ENCODE assay signal across 17 mouse cellular contexts in genomic region chr12:31270361-31270760, GRCm38 (mm10). TPM values are rescaled to one million over a fixed set of nuclear protein-coding genes. Genes with fewer than 3 reads are reported as not detected.
DNase-seq lines count a peak whose midpoint lies in the region; ATAC-seq and TF ChIP-seq lines count a peak whose summit lies in the region.
"Had no signal": no experiment of that assay in that cellular context is flagged by ENCODE, and none has a peak within 500 bp of the region (broad histone marks: within the 10 kb centered on the region; RNA-seq: fewer than 3 reads in every experiment).

No protein-coding gene starts in this region.

- peaks cover 48% of the 10 kb centered on the region for H3K36me3 ChIP-seq in heart, postnatal 0 days (replicated peaks; ENCODE audit: control insufficient read depth, insufficient read depth, low read length)
- peaks cover 12% of the 10 kb centered on the region; the same call in 1 of the 2 replicates for H3K36me3 ChIP-seq in lung, postnatal 0 days (ENCODE audit: insufficient read depth, low read length)
- peaks cover 14% of the 10 kb centered on the region for H3K36me3 ChIP-seq in intestine, embryonic 16.5 days (ENCODE audit: control insufficient read depth, insufficient read depth, low read length)
- peaks cover 7% of the 10 kb centered on the region for H3K36me3 ChIP-seq in liver, embryonic 12.5 days
- H3K36me3 ChIP-seq: hindbrain, embryonic 13.5 days; liver, embryonic 15.5 days had no signal

- no peak for DNase-seq in heart, postnatal 0 days (ENCODE audit: low spot score)
- no peak for DNase-seq in heart, adult 9 months (ENCODE audit: low spot score in 2 of 2)
- no peak for DNase-seq in lung, postnatal 0 days (ENCODE audit: low spot score)
- no peak for DNase-seq in lung, postnatal 14 days
- no peak for DNase-seq in urinary bladder, postnatal 14 days (ENCODE audit: low spot score)
- DNase-seq: adrenal gland, postnatal 14 days; cerebellum, postnatal 14 days had no signal

- 80% methylated on average over 10 of the region's 10 CpGs for WGBS in heart, postnatal 0 days
- 71% methylated on average over 10 of the region's 10 CpGs for WGBS in lung, postnatal 0 days
- 78% methylated on average over 10 of the region's 10 CpGs for WGBS in intestine, embryonic 16.5 days
- 74% methylated on average over 10 of the region's 10 CpGs for WGBS in liver, embryonic 12.5 days (ENCODE audit: insufficient replicate concordance)

- H3K9ac ChIP-seq in heart, postnatal 0 days (replicated peaks; ENCODE audit: low read depth, low read length) = no peak overlapping the region
- H3K9ac ChIP-seq in lung, postnatal 0 days (replicated peaks; ENCODE audit: low read depth) = no peak overlapping the region
- peak overlapping the region; percentile 39; the same call in 1 of the 2 replicates for H3K9ac ChIP-seq in intestine, embryonic 16.5 days (ENCODE audit: low read depth, low read length)
- no peak overlapping the region for H3K9ac ChIP-seq in liver, embryonic 12.5 days
- H3K9ac ChIP-seq: hindbrain, embryonic 13.5 days; liver, embryonic 15.5 days had no signal

- TF ChIP-seq EP300 in heart, postnatal 0 days (IDR thresholded peaks at IDR 0.05; ENCODE audit: low read depth) = no peak
- no peak for TF ChIP-seq EP300 in lung, postnatal 0 days (IDR thresholded peaks at IDR 0.05)

- H3K4me2 ChIP-seq in heart, postnatal 0 days (ENCODE audit: low read depth, low read length) = 0 out of 2 replicates have a peak overlapping the region, but pooled peaks have one; percentile 15
- H3K4me2 ChIP-seq in lung, postnatal 0 days (replicated peaks; ENCODE audit: low read depth, low read length) = peak overlapping the region; percentile 32; the same call in 1 of the 2 replicates
- peak overlapping the region; percentile 27 for H3K4me2 ChIP-seq in intestine, embryonic 16.5 days (ENCODE audit: low read depth, low read length)
- H3K4me2 ChIP-seq in liver, embryonic 12.5 days = no peak overlapping the region
- H3K4me2 ChIP-seq: hindbrain, embryonic 13.5 days; liver, embryonic 15.5 days had no signal

- TF ChIP-seq CTCF in heart, postnatal 0 days (IDR thresholded peaks at IDR 0.05; ENCODE audit: low read depth) = no peak
- TF ChIP-seq CTCF in lung, postnatal 0 days (IDR thresholded peaks at IDR 0.05) = no peak

- peak overlapping the region; percentile 77 for H3K27ac ChIP-seq in heart, postnatal 0 days (ENCODE audit: low read depth)
- H3K27ac ChIP-seq in lung, postnatal 0 days (ENCODE audit: low read length) = peak overlapping the region; percentile 68; the same call in 1 of the 2 replicates
- H3K27ac ChIP-seq in intestine, embryonic 16.5 days (ENCODE audit: low read length) = peak overlapping the region; percentile 53
- no peak overlapping the region for H3K27ac ChIP-seq in liver, embryonic 12.5 days
- H3K27ac ChIP-seq: hindbrain, embryonic 13.5 days; liver, embryonic 15.5 days; midbrain, embryonic 10.5 days had no signal

- no peak overlapping the region for H3K4me3 ChIP-seq in heart, postnatal 0 days (ENCODE audit: low read depth, low read length)
- no peak overlapping the region for H3K4me3 ChIP-seq in lung, postnatal 0 days (ENCODE audit: low read depth, low read length)
- peak overlapping the region; percentile 4; the same call in 1 of the 2 replicates for H3K4me3 ChIP-seq in intestine, embryonic 16.5 days (ENCODE audit: low read length)
- H3K4me3 ChIP-seq in liver, embryonic 12.5 days = no peak overlapping the region
- H3K4me3 ChIP-seq: hindbrain, embryonic 13.5 days; liver, embryonic 15.5 days; midbrain, embryonic 10.5 days had no signal

- H3K9me3 ChIP-seq in heart, postnatal 0 days (replicated peaks; ENCODE audit: control insufficient read depth, low read length) = no peaks in the 10 kb centered on the region
- no peaks in the 10 kb centered on the region for H3K9me3 ChIP-seq in lung, postnatal 0 days (ENCODE audit: low read length)
- no peaks in the 10 kb centered on the region for H3K9me3 ChIP-seq in intestine, embryonic 16.5 days (ENCODE audit: control insufficient read depth, low read length)
- no peaks in the 10 kb centered on the region for H3K9me3 ChIP-seq in liver, embryonic 12.5 days (replicated peaks)
- H3K9me3 ChIP-seq: hindbrain, embryonic 13.5 days; liver, embryonic 15.5 days; midbrain, embryonic 10.5 days had no signal

- no peak for ATAC-seq in heart, postnatal 0 days (ENCODE audit: insufficient read depth, low read depth)
- no peak for ATAC-seq in lung, postnatal 0 days
- no peak for ATAC-seq in intestine, embryonic 16.5 days
- ATAC-seq in liver, embryonic 12.5 days = no peak
- ATAC-seq: forebrain, embryonic 16.5 days had no signal

- peaks cover 38% of the 10 kb centered on the region for H3K4me1 ChIP-seq in heart, postnatal 0 days (ENCODE audit: control insufficient read depth, insufficient read depth)
- peaks cover 32% of the 10 kb centered on the region; the same call in 1 of the 2 replicates for H3K4me1 ChIP-seq in lung, postnatal 0 days (ENCODE audit: insufficient read depth, low read depth, low read length)
- H3K4me1 ChIP-seq in intestine, embryonic 16.5 days (ENCODE audit: control insufficient read depth, insufficient read depth, low read length) = peaks cover 21% of the 10 kb centered on the region
- H3K4me1 ChIP-seq in liver, embryonic 12.5 days = peaks cover 11% of the 10 kb centered on the region; the same call in 1 of the 2 replicates
- H3K4me1 ChIP-seq: liver, embryonic 15.5 days had no signal

- H3K27me3 ChIP-seq in heart, postnatal 0 days (ENCODE audit: control insufficient read depth, insufficient read depth, low read length) = no peaks in the 10 kb centered on the region
- H3K27me3 ChIP-seq in lung, postnatal 0 days (replicated peaks; ENCODE audit: insufficient read depth, low read length) = no peaks in the 10 kb centered on the region
- no peaks in the 10 kb centered on the region for H3K27me3 ChIP-seq in intestine, embryonic 16.5 days (replicated peaks; ENCODE audit: control insufficient read depth, insufficient read depth, low read length)
- H3K27me3 ChIP-seq in liver, embryonic 12.5 days (replicated peaks) = peaks cover 33% of the 10 kb centered on the region

RNA-seq across cellular contexts. Expression of gene Lamb1, which starts 5.3 kb away (rescaled TPM):
- total RNA-seq in heart, postnatal 0 days (2014; rRNA removed; ENCODE audit: low replicate concordance) = 189 TPM in 2 replicates
- polyA plus RNA-seq in heart, postnatal 0 days (2015; fragmentation: Nextera tagmentation; extraction: Ambion mirVana) = 53.2 and 60.8 TPM in 2 replicates
- polyA plus RNA-seq in lung, postnatal 0 days (2015; fragmentation: Nextera tagmentation; extraction: Ambion mirVana) = 54.8 and 56.0 TPM in 2 replicates
- polyA plus RNA-seq in intestine, embryonic 16.5 days (2015; fragmentation: Nextera tagmentation; extraction: Ambion mirVana) = 60.4 and 65.1 TPM in 2 replicates
- 8.3 and 8.6 TPM in 2 replicates for polyA plus RNA-seq in liver, embryonic 12.5 days (2016; fragmentation: Nextera tagmentation; extraction: Ambion mirVana)

RNA-seq across cellular contexts. Expression of gene Gm6993, which starts 29.8 kb away (rescaled TPM):
- total RNA-seq in heart, postnatal 0 days (2014; rRNA removed; ENCODE audit: low replicate concordance) = not detected in 2 replicates
- not detected in 2 replicates for polyA plus RNA-seq in heart, postnatal 0 days (2015; fragmentation: Nextera tagmentation; extraction: Ambion mirVana)
- not detected in 2 replicates for polyA plus RNA-seq in lung, postnatal 0 days (2015; fragmentation: Nextera tagmentation; extraction: Ambion mirVana)
- not detected in 2 replicates for polyA plus RNA-seq in intestine, embryonic 16.5 days (2015; fragmentation: Nextera tagmentation; extraction: Ambion mirVana)
- not detected in 2 replicates for polyA plus RNA-seq in liver, embryonic 12.5 days (2016; fragmentation: Nextera tagmentation; extraction: Ambion mirVana)
- total RNA-seq: adrenal gland, postnatal 14 days; gastrocnemius, adult 8-10 months; left cerebral cortex, adult 8-10 months had no signal
- polyA plus RNA-seq: embryonic facial prominence, embryonic 11.5 days; forebrain, embryonic 16.5 days; hindbrain, embryonic 13.5 days; liver, embryonic 15.5 days; midbrain, embryonic 10.5 days; testis, adult 2 months had no signal
